Mouse (Mus musculus) cerebellum, adult 2 months (tissue): Measurements from ENCODE around the gene Stra6l. TPM values are rescaled to one million over a fixed set of nuclear protein-coding genes. Genes with fewer than 3 reads are reported as not detected.

ENCODE experiments used
- DNase-seq, 2 experiments: peaks; one replicate each; pipeline ENCODE4 v3.0.0; 2021
- H3K27ac ChIP-seq: fragments of 200-500 bp; 2 replicates; pipeline ENCODE4 v1.5.1; 2012; ENCODE audit warnings: low read length, control low read depth, inconsistent platforms; ENCODE audit not compliant: insufficient read depth
- H3K27me3 ChIP-seq: fragments of 200-500 bp; 2 replicates; pipeline ENCODE4 v1.6.1; 2012; ENCODE audit warnings: inconsistent platforms, mild to moderate bottlenecking, low read length, moderate library complexity; ENCODE audit not compliant: control insufficient read depth, insufficient read depth
- H3K4me1 ChIP-seq: fragments of 200-500 bp; 2 replicates; pipeline ENCODE4 v1.6.1; 2011; ENCODE audit warnings: low read length; ENCODE audit not compliant: control insufficient read depth, insufficient read depth
- H3K4me3 ChIP-seq: fragments of 200-500 bp; replicated peaks from 2 replicates; pipeline ENCODE3; 2011; ENCODE audit warnings: mild to moderate bottlenecking, low read depth, low read length, control low read depth; ENCODE audit not compliant: insufficient read depth
- CTCF ChIP-seq: fragments of 200-500 bp; IDR thresholded peaks from 2 replicates; pipeline ENCODE4 v1.5.1; 2011; ENCODE audit warnings: low read depth, mild to moderate bottlenecking, control low read depth, low read length, moderate library complexity, borderline replicate concordance; ENCODE audit not compliant: insufficient read depth
- POLR2A ChIP-seq: fragments of 200-500 bp; IDR thresholded peaks from 2 replicates; pipeline ENCODE4 v1.6.1; 2011; ENCODE audit warnings: low read length, control low read depth, borderline replicate concordance; ENCODE audit not compliant: insufficient read depth
- WGBS: fragments of 180-500 bp; shearing (Covaris S2); methylation state at CpG from one replicate; pipeline ENCODE4 v1.1.7; 2018; 5-methylcytosine and 5-hydroxymethylcytosine counted together
- polyA plus RNA-seq: library from polyadenylated mRNA; depleted of rRNA; stranded (reverse); fragments of >200 nt; gene quantifications from 2 replicates; pipeline ENCODE4 v1.2.3, GENCODE M21; 2012

Stra6l gene
- polyA plus RNA-seq, 1 experiment: 0.03 TPM

GRCm38 (mm10) chr4:45851640-45852051, 3.2 kb downstream of the Stra6l start:
- Histone ChIP-seq H3K4me3 (no peak overlapping the region), H3K27ac (no peak overlapping the region), H3K27me3 (no peaks in the 10 kb centered on the region; the same call in 1 of the 2 replicates), H3K4me1 (no peaks in the 10 kb centered on the region)
- no peak for TF ChIP-seq POLR2A
- no peak for TF ChIP-seq CTCF
- WGBS: 31% methylated on average over 3 of the region's 3 CpGs
- peak in 1 of 2 experiments; percentile 17 for DNase-seq

GRCm38 (mm10) chr4:45853496-45854246, 5.2 kb downstream of the Stra6l start:
- WGBS: 78% methylated on average over 15 of the region's 15 CpGs
- no peak for DNase-seq
- Histone ChIP-seq H3K27me3 (no peaks in the 10 kb centered on the region; the same call in 1 of the 2 replicates), H3K27ac (no peak overlapping the region), H3K4me1 (no peaks in the 10 kb centered on the region), H3K4me3 (no peak overlapping the region)
- TF ChIP-seq POLR2A (no peak), CTCF (no peak)

GRCm38 (mm10) chr4:45855803-45856424, 7.5 kb downstream of the Stra6l start:
- H3K27me3 ChIP-seq: no peaks in the 10 kb centered on the region; the same call in 1 of the 2 replicates
- H3K27ac ChIP-seq: no peak overlapping the region
- DNase-seq: peak; percentile 68 to 78
- TF ChIP-seq POLR2A (no peak), CTCF (peak; percentile 81)
- 47% methylated on average over 19 of the region's 19 CpGs for WGBS
- no peaks in the 10 kb centered on the region for H3K4me1 ChIP-seq
- no peak overlapping the region for H3K4me3 ChIP-seq

- DNase-seq: no peak
- Histone ChIP-seq H3K4me1 (no peaks in the 10 kb centered on the region; the same call in 1 of the 2 replicates), H3K27me3 (no peaks in the 10 kb centered on the region; the same call in 1 of the 2 replicates), H3K27ac (no peak overlapping the region), H3K4me3 (no peak overlapping the region)
- 38% methylated on average over 5 of the region's 5 CpGs for WGBS
- no peak for TF ChIP-seq CTCF
Measured at GRCm38 (mm10) chr4:45861160-45861559, 12.7 kb downstream of the Stra6l start.

- Histone ChIP-seq H3K4me1 (no peaks in the 10 kb centered on the region), H3K4me3 (no peak overlapping the region), H3K27ac (no peak overlapping the region), H3K27me3 (no peaks in the 10 kb centered on the region)
- no peak for DNase-seq
- 61% methylated on average over 8 of the region's 8 CpGs for WGBS
- no peak for TF ChIP-seq CTCF
- TF ChIP-seq POLR2A: no peak
Measured at GRCm38 (mm10) chr4:45867416-45867815, 19.0 kb downstream of the Stra6l start.

GRCm38 (mm10) chr4:45869021-45869815, 20.8 kb downstream of the Stra6l start:
- 42% methylated on average over 24 of the region's 24 CpGs for WGBS
- no peaks in the 10 kb centered on the region for H3K4me1 ChIP-seq
- no peak overlapping the region for H3K27ac ChIP-seq
- no peak overlapping the region for H3K4me3 ChIP-seq
- no peak for DNase-seq
- no peaks in the 10 kb centered on the region for H3K27me3 ChIP-seq
- TF ChIP-seq CTCF: no peak

GRCm38 (mm10) chr4:45872147-45872546, 23.7 kb downstream of the Stra6l start:
- DNase-seq: no peak
- Histone ChIP-seq H3K27me3 (no peaks in the 10 kb centered on the region; the same call in 1 of the 2 replicates), H3K27ac (no peak overlapping the region), H3K4me3 (no peak overlapping the region), H3K4me1 (no peaks in the 10 kb centered on the region)
- 60% methylated on average over 2 of the region's 2 CpGs for WGBS
- no peak for TF ChIP-seq POLR2A
